Mouse (Mus musculus) activated CD4-positive, CD25-positive, alpha-beta regulatory T cell (primary cell): ENCODE measurements around the gene Olfr890. TPM values are rescaled to one million over a fixed set of nuclear protein-coding genes. Genes with fewer than 3 reads are reported as not detected.

Experiments used
- polyA plus RNA-seq, 2 experiments: library from polyadenylated mRNA; unstranded; fragments of 100-300 nt; shearing (Covaris generic); gene quantifications; one replicate each; pipeline ENCODE4 v1.2.1; 2017

Olfr890 gene
- under 1 TPM in 1 of 2 experiments, not detected in 1; 0.25 TPM for polyA plus RNA-seq

GRCm38 (mm10) chr9:38142217-38142616, at the start of gene Olfr890:
Olfr890 (plus strand) TSS chr9:38142517.

GRCm38 (mm10) chr9:38107828-38108227, 34.5 kb upstream of the Olfr890 start, which contains the start of gene Olfr888:
Olfr888 (plus strand) TSS chr9:38108128.

GRCm38 (mm10) chr9:38114898-38115297, 27.4 kb upstream of the Olfr890 start, which contains the start of gene Olfr889:
Olfr889 (plus strand) TSS chr9:38115198.

GRCm38 (mm10) chr9:38180721-38181120, 38.4 kb downstream of the Olfr890 start, which contains the start of gene Olfr891:
Olfr891 (minus strand) TSS chr9:38180821.

Other genes starting within 250 kb of the Olfr890 start
- not detected for gene Olfr145, start 245.8 kb upstream of the Olfr890 start, polyA plus RNA-seq
- gene Olfr878, start 224.7 kb upstream of the Olfr890 start, polyA plus RNA-seq: under 1 TPM in 1 of 2 experiments, not detected in 1; 0.12 TPM
- gene Olfr881, start 150.7 kb upstream of the Olfr890 start, polyA plus RNA-seq: under 1 TPM in 1 of 2 experiments, not detected in 1; 0.26 TPM
- gene Olfr883, start 116.7 kb upstream of the Olfr890 start, polyA plus RNA-seq: not detected
- not detected for gene Olfr884, start 96.0 kb upstream of the Olfr890 start, polyA plus RNA-seq
- gene Olfr885, start 81.2 kb upstream of the Olfr890 start, polyA plus RNA-seq: not detected
- gene Olfr887, start 58.4 kb upstream of the Olfr890 start, polyA plus RNA-seq: under 1 TPM in 1 of 2 experiments, not detected in 1; 0.34 TPM
- not detected for gene Olfr888, start 34.4 kb upstream of the Olfr890 start, polyA plus RNA-seq
- under 1 TPM; 0.02 to 0.05 TPM for gene Olfr889, start 27.3 kb upstream of the Olfr890 start, polyA plus RNA-seq
- gene Olfr891, start 38.3 kb downstream of the Olfr890 start, polyA plus RNA-seq: not detected
- not detected for gene Olfr893, start 65.8 kb downstream of the Olfr890 start, polyA plus RNA-seq
- gene Olfr894, start 75.5 kb downstream of the Olfr890 start, polyA plus RNA-seq: not detected
- gene Olfr143, start 110.3 kb downstream of the Olfr890 start, polyA plus RNA-seq: under 1 TPM in 1 of 2 experiments, not detected in 1; 0.11 TPM
- gene Olfr895, start 125.3 kb downstream of the Olfr890 start, polyA plus RNA-seq: under 1 TPM in 1 of 2 experiments, not detected in 1; 0.18 TPM
- not detected for gene Olfr896-ps1, start 148.6 kb downstream of the Olfr890 start, polyA plus RNA-seq
- not detected for gene Olfr25, start 186.5 kb downstream of the Olfr890 start, polyA plus RNA-seq
- under 1 TPM; 0.13 to 0.28 TPM for gene Olfr898, start 205.9 kb downstream of the Olfr890 start, polyA plus RNA-seq
- under 1 TPM in 1 of 2 experiments, not detected in 1; 0.07 TPM for gene Olfr250, start 224.4 kb downstream of the Olfr890 start, polyA plus RNA-seq
- under 1 TPM in 1 of 2 experiments, not detected in 1; 0.10 TPM for gene Olfr251, start 234.6 kb downstream of the Olfr890 start, polyA plus RNA-seq